20 mouse cellular contexts compared by ENCODE assay signal in the genomic region with DNA sequence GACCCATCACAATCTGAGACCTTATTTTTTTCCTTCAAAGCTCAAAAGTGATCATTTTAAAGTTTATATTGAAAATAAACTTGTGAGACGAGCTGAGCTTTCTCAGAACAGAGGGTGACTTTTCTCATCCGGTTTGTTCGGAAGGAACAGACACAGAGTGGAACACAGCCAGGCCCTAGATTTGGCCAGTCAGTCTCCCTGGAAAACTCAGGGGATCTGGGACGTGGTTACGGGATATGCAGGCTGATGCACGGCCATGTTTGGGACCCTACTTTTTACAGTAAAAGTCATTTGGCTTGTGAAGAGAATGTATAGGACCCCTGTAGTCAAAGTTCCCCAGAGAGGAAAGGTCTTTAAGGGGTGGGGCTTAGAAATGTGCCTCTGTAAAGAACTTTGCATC. TPM values are rescaled to one million over a fixed set of nuclear protein-coding genes. Genes with fewer than 3 reads are reported as not detected.
"Had no signal": no experiment of that assay in that cellular context is flagged by ENCODE, and none has a peak within 500 bp of the region (broad histone marks: within the 10 kb centered on the region; RNA-seq: fewer than 3 reads in every experiment).

No protein-coding gene starts in this region.

- H3K4me1 ChIP-seq: midbrain, embryonic 10.5 days; midbrain, embryonic 12.5 days; neural tube, embryonic 13.5 days; neural tube, embryonic 15.5 days had no signal

- H3K4me3 ChIP-seq: midbrain, embryonic 10.5 days; midbrain, embryonic 12.5 days; myocyte; neural tube, embryonic 13.5 days; neural tube, embryonic 15.5 days had no signal

- DNase-seq: right cerebral cortex, postnatal 25 days; right cerebral cortex, postnatal 4 days; spleen, adult 18-20 months; thymus, adult 18-20 months had no signal

- ATAC-seq: midbrain, embryonic 16.5 days had no signal

- H3K9ac ChIP-seq: lung, embryonic 14.5 days; midbrain, embryonic 12.5 days; neural tube, embryonic 13.5 days; neural tube, embryonic 15.5 days had no signal

- H3K27ac ChIP-seq: midbrain, embryonic 10.5 days; midbrain, embryonic 12.5 days; neural tube, embryonic 13.5 days; neural tube, embryonic 15.5 days had no signal

- H3K9me3 ChIP-seq: midbrain, embryonic 10.5 days; midbrain, embryonic 12.5 days; neural tube, embryonic 13.5 days; neural tube, embryonic 15.5 days had no signal

- H3K4me2 ChIP-seq: lung, embryonic 14.5 days; midbrain, embryonic 12.5 days; neural tube, embryonic 13.5 days; neural tube, embryonic 15.5 days had no signal

- H3K27me3 ChIP-seq: midbrain, embryonic 12.5 days; neural tube, embryonic 13.5 days; neural tube, embryonic 15.5 days had no signal

RNA-seq across cellular contexts. Expression of a gene that starts 48.4 kb away (rescaled TPM):
- total RNA-seq: megakaryocyte, adult 5-6 weeks; megakaryocyte-erythroid progenitor cell, adult 5-6 weeks had no signal
- polyA plus RNA-seq: lung, embryonic 14.5 days; lung, embryonic 16.5 days; midbrain, embryonic 10.5 days; midbrain, embryonic 12.5 days; midbrain, embryonic 14.5 days; midbrain, embryonic 16.5 days; myocyte; neural tube, embryonic 11.5 days; neural tube, embryonic 13.5 days; neural tube, embryonic 15.5 days; small intestine, adult 2 months; stomach, embryonic 14.5 days; stomach, embryonic 16.5 days; thymus, postnatal 0 days had no signal
